Mouse (Mus musculus) liver, embryonic 14.5 days (tissue): ENCODE results near the gene Wfdc21. TPM values are rescaled to one million over a fixed set of nuclear protein-coding genes. Genes with fewer than 3 reads are reported as not detected.

ENCODE experiments used
- ATAC-seq: fragments of 200-750 bp; cut with Nextera tagmentation; 2 replicates; pipeline ENCODE4 v1.8.0; 2017; ENCODE audit warnings: moderate number of reproducible peaks, mild to moderate bottlenecking, moderate library complexity; ENCODE audit not compliant: insufficient read depth
- DNase-seq, 3 experiments: peaks; one replicate each; pipeline ENCODE4 v3.0.0-alpha.2; 2012 to 2013; ENCODE audit warnings: low read depth in 3 of 3, low spot score in 3 of 3
- H3K27ac ChIP-seq: fragments of 300-500 bp; sonication (generic); 2 replicates; pipeline ENCODE4 v1.5.1; 2014; ENCODE audit warnings: moderate library complexity, mild to moderate bottlenecking, control low read depth, inconsistent platforms
- H3K27me3 ChIP-seq: fragments of 300-500 bp; sonication (generic); 2 replicates; pipeline ENCODE4 v1.6.1; 2014; ENCODE audit warnings: mild to moderate bottlenecking, low read length, moderate library complexity; ENCODE audit not compliant: control insufficient read depth, insufficient read depth
- H3K36me3 ChIP-seq: fragments of 300-500 bp; sonication (generic); replicated peaks from 2 replicates; pipeline ENCODE4 v1.6.1; 2014; ENCODE audit warnings: low read depth; ENCODE audit not compliant: control insufficient read depth, insufficient read depth
- H3K4me1 ChIP-seq, 2 experiments: fragments of 200-500 bp in 1 of 2; fragments of 300-500 bp in 1 of 2; sonication (generic) in 1 of 2; replicated peaks; 2 replicates each; pipeline ENCODE4 v1.6.1; 2012 to 2014; ENCODE audit warnings: antibody characterized with exemption in 1 of 2, inconsistent platforms in 1 of 2, low read length in 1 of 2; ENCODE audit not compliant: control insufficient read depth in 2 of 2, insufficient read depth in 2 of 2
- H3K4me2 ChIP-seq: fragments of 300-500 bp; sonication (generic); 2 replicates; pipeline ENCODE4 v1.6.1; 2014; ENCODE audit warnings: low read depth, mild to moderate bottlenecking, control low read depth, moderate library complexity
- H3K4me3 ChIP-seq, 2 experiments: fragments of 200-500 bp in 1 of 2; fragments of 300-500 bp in 1 of 2; sonication (generic) in 1 of 2; 2 replicates each; pipeline ENCODE4 v1.5.1; 2012 to 2014; ENCODE audit warnings: low read depth in 2 of 2, low read length in 2 of 2, mild to moderate bottlenecking in 2 of 2, control low read depth in 1 of 2, inconsistent platforms in 1 of 2, moderate library complexity in 1 of 2; ENCODE audit not compliant: insufficient read depth in 1 of 2
- H3K9ac ChIP-seq: fragments of 300-500 bp; sonication (generic); replicated peaks from 2 replicates; pipeline ENCODE4 v1.6.1; 2014; ENCODE audit warnings: mild to moderate bottlenecking, control low read depth, moderate library complexity
- H3K9me3 ChIP-seq: fragments of 300-500 bp; sonication (generic); 2 replicates; pipeline ENCODE4 v1.6.1; 2016; ENCODE audit warnings: low read length, mixed read lengths; ENCODE audit not compliant: control insufficient read depth
- CTCF ChIP-seq: IDR thresholded peaks from 2 replicates; pipeline ENCODE4 v1.5.1; 2016; ENCODE audit warnings: antibody characterized with exemption, low read depth, control low read depth
- EP300 ChIP-seq: IDR thresholded peaks from 2 replicates; pipeline ENCODE4 v1.6.1; 2016; ENCODE audit warnings: antibody characterized with exemption, low read depth
- WGBS: fragments of 180-500 bp; shearing (Covaris S2); extraction: QIAGEN DNeasy Blood & Tissue Kit; methylation state at CpG from one replicate; pipeline ENCODE4 v1.1.7; 2014; ENCODE audit not compliant: insufficient replicate concordance; 5-methylcytosine and 5-hydroxymethylcytosine counted together
- polyA plus RNA-seq, 2 experiments: library from polyadenylated mRNA; depleted of rRNA in 1 of 2; stranded (reverse) in 1 of 2; unstranded in 1 of 2; fragments of >200 nt; fragmentation: Nextera tagmentation in 1 of 2; extraction: Ambion mirVana in 1 of 2; gene quantifications; 2 replicates each; pipeline versions ENCODE4 v1.2.1 to v1.2.3; 2012 to 2014

The Wfdc21 gene
- 4.9 and 6.5 TPM in 2 replicates for polyA plus RNA-seq (2012; rRNA removed)
- polyA plus RNA-seq (2014; fragmentation: Nextera tagmentation; extraction: Ambion mirVana) = 12.4 and 22.8 TPM in 2 replicates

DNA sequence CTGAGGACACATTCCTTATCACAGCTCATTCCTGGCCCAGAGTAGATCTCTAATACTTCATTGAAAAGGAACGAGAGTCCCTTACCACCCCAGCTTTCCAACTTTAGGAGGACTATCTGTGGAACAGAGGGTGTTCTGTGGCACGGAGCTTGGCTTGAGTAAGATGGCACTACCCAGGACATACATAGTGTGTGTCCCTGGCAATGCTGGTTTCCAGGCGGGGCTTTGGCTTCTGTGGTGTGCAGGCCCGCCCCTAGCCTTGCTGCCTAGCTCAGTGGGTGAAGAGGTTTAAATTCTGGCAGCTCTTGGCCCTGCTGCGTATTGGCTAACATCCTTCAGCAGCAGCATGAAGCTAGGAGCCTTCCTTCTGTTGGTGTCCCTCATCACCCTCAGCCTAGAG, at the start of gene Wfdc21:
TSS of gene Wfdc21 (plus strand) at position 260 of the 400 bp plus-strand sequence.
- H3K27ac ChIP-seq = no peak within 1 kb of the TSS
- 53% methylated on average over 5 of the region's 5 CpGs for WGBS
- DNase-seq = no peak
- no peak for TF ChIP-seq CTCF
- TF ChIP-seq EP300 = no peak
- no peak within 1 kb of the TSS for H3K4me3 ChIP-seq
- H3K9ac ChIP-seq = no peak within 1 kb of the TSS
- peaks cover 0 to under 1% of the 10 kb centered on the region in 2 experiments; a peak in 2 of 4 replicates for H3K4me1 ChIP-seq
- ATAC-seq = no peak
- no peaks in the 10 kb centered on the region for H3K27me3 ChIP-seq
- no peaks in the 10 kb centered on the region; the same call in 1 of the 2 replicates for H3K9me3 ChIP-seq
- no peak within 1 kb of the TSS for H3K4me2 ChIP-seq
- no peaks in the 10 kb centered on the region for H3K36me3 ChIP-seq

DNA sequence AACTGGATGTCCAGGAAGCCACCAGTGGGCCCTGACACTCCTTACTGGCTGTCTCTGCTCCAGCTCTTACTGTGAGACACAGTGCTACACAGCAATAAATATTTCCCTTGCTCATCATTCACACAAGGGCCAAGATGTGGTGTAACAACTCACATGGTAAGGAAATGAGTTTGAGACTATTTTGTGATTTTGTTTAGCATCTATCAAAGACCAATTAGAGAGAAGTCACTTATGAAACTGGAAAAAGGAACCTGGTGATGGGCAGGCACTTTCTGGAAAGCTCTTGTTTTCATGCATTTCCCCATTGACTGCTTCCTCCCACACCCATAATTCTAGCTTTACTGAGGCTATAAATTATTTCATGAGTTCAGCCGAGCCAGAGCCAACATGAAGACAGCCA, 43.0 kb upstream of the Wfdc21 start, which contains the start of gene Wfdc17:
TSS of gene Wfdc17 (plus strand) at position 287 of the 400 bp plus-strand sequence.
- H3K27ac ChIP-seq = no peak within 1 kb of the TSS

DNA sequence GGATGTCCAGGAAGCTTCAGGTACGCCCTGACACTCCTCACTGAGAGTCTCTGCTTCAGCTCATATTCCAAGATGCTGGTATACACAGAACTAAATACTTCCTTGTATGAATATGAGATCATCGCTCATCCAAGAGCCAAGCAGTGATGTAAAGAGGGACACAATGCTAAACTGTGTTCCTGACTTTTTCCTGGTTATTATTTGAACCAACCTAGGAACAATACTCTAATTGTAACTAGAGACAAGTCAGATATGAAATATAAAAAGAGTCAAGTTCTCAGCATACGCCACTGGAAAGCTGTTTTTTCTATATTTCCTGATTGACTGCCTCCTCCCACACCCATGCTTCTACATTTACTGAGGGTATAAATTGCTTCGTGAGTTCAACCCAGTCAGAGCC, 38.0 kb upstream of the Wfdc21 start, which contains the start of gene Wfdc18:
TSS of gene Wfdc18 (plus strand) at position 301 of the 400 bp plus-strand sequence.
- no peaks in the 10 kb centered on the region for H3K36me3 ChIP-seq
- 49% methylated on average over 4 of the region's 4 CpGs for WGBS
- no peak for ATAC-seq
- no peaks in the 10 kb centered on the region for H3K27me3 ChIP-seq
- H3K4me3 ChIP-seq = no peak within 1 kb of the TSS
- no peaks in the 10 kb centered on the region for H3K9me3 ChIP-seq
- TF ChIP-seq CTCF (no peak), EP300 (no peak)
- H3K27ac ChIP-seq = no peak within 1 kb of the TSS
- no peak within 1 kb of the TSS for H3K9ac ChIP-seq
- DNase-seq = no peak
- no peaks in the 10 kb centered on the region for H3K4me1 ChIP-seq
- no peak within 1 kb of the TSS for H3K4me2 ChIP-seq

More for the DNA sequence above, 43.0 kb upstream of the Wfdc21 start, which contains the start of gene Wfdc17:
- Histone ChIP-seq H3K36me3 (no peaks in the 10 kb centered on the region), H3K9me3 (no peaks in the 10 kb centered on the region), H3K4me3 (no peak within 1 kb of the TSS), H3K27me3 (no peaks in the 10 kb centered on the region), H3K4me2 (no peak within 1 kb of the TSS), H3K9ac (no peak within 1 kb of the TSS), H3K4me1 (no peaks in the 10 kb centered on the region)
- TF ChIP-seq EP300 (no peak), CTCF (no peak)
- 12% methylated on average over 1 of the region's 1 CpGs for WGBS
- ATAC-seq = no peak
- DNase-seq = no peak

DNA sequence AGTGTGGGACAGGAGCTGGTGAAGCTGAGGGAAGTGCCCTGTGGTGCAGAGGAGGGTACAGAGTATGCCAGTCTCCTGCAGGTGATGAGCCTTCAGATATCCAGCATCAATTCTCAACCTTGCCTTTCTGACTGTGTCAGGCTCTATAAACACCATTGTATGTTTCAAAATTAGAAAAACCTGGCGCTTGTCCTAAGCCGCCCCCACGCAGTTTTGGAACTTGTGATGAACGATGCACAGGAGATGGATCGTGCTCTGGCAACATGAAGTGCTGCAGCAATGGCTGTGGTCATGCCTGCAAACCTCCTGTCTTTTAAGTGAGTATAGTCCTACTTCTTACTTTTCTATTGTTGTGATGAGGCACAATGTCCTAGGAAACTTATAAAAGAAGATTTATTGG, 37.1 kb upstream of the Wfdc21 start:
- TF ChIP-seq EP300 = no peak
- TF ChIP-seq CTCF = no peak
- 82% methylated on average over 5 of the region's 5 CpGs for WGBS
- H3K4me1 ChIP-seq = no peaks in the 10 kb centered on the region
- no peak overlapping the region for H3K4me2 ChIP-seq
- no peaks in the 10 kb centered on the region for H3K27me3 ChIP-seq
- H3K9ac ChIP-seq = no peak overlapping the region
- no peak overlapping the region for H3K27ac ChIP-seq
- DNase-seq (no peak), ATAC-seq (no peak)
- H3K4me3 ChIP-seq = no peak overlapping the region
- H3K9me3 ChIP-seq = no peaks in the 10 kb centered on the region
- H3K36me3 ChIP-seq = no peaks in the 10 kb centered on the region

DNA sequence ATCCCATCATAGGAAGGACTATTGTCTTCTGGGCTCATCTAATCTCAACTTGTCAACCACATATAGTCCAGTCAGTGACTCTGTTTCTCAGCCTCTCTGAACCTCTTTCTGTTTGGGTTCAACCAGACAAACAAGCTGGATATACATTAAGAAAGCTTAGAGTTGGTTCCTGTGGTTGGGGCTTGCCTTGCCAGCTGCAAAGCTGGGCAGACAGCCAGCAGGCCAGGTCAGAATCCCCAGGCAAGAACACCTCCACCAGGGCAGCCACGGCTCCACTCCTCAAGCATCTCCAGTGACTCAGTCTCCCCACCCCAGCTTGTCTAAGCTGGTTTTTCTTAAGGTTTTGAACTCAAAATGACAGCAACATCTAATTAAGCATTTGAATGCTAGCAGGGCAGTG, 34.1 kb upstream of the Wfdc21 start:
- TF ChIP-seq EP300 = no peak
- TF ChIP-seq CTCF = no peak
- no peaks in the 10 kb centered on the region for H3K27me3 ChIP-seq
- H3K36me3 ChIP-seq = no peaks in the 10 kb centered on the region
- H3K4me3 ChIP-seq = no peak overlapping the region
- H3K4me1 ChIP-seq = no peaks in the 10 kb centered on the region
- DNase-seq (no peak), ATAC-seq (no peak)
- no peak overlapping the region for H3K4me2 ChIP-seq
- no peak overlapping the region for H3K9ac ChIP-seq
- WGBS = 50% methylated on average over 1 of the region's 1 CpGs
- no peaks in the 10 kb centered on the region for H3K9me3 ChIP-seq
- H3K27ac ChIP-seq = no peak overlapping the region
